Mouse (Mus musculus) liver, embryonic 11.5 days (tissue): Measurements from ENCODE around the gene Tbc1d30. TPM values are rescaled to one million over a fixed set of nuclear protein-coding genes. Genes with fewer than 3 reads are reported as not detected.

Experiments used
- ATAC-seq: fragments of 200-750 bp; cut with Nextera tagmentation; replicated peaks from 2 replicates; pipeline ENCODE4 v1.8.0; 2017; ENCODE audit warnings: moderate number of reproducible peaks, mild to moderate bottlenecking, moderate TSS enrichment, moderate library complexity; ENCODE audit not compliant: low FRiP score
- DNase-seq: peaks from one replicate; pipeline ENCODE4 v3.0.0-alpha.2; 2017; ENCODE audit warnings: low spot score
- H3K27ac ChIP-seq: fragments of 300-500 bp; sonication (generic); 2 replicates; pipeline ENCODE4 v1.5.1; 2014; ENCODE audit warnings: mild to moderate bottlenecking, low read depth, low read length, control low read depth
- H3K27me3 ChIP-seq: fragments of 300-500 bp; sonication (generic); replicated peaks from 2 replicates; pipeline ENCODE4 v1.6.1; 2014; ENCODE audit warnings: low read length, mixed read lengths; ENCODE audit not compliant: control insufficient read depth, insufficient read depth
- H3K36me3 ChIP-seq: fragments of 300-500 bp; sonication (generic); 2 replicates; pipeline ENCODE4 v1.6.1; 2014; ENCODE audit warnings: mild to moderate bottlenecking, low read length, moderate library complexity, mixed read lengths; ENCODE audit not compliant: control insufficient read depth, insufficient read depth
- H3K4me1 ChIP-seq: fragments of 300-500 bp; sonication (generic); replicated peaks from 2 replicates; pipeline ENCODE4 v1.6.1; 2014; ENCODE audit warnings: low read length, mixed read lengths; ENCODE audit not compliant: control insufficient read depth, insufficient read depth
- H3K4me2 ChIP-seq: fragments of 300-500 bp; sonication (generic); 2 replicates; pipeline ENCODE4 v1.6.1; 2014; ENCODE audit warnings: mild to moderate bottlenecking, control low read depth, moderate library complexity
- H3K4me3 ChIP-seq: fragments of 300-500 bp; sonication (generic); 2 replicates; pipeline ENCODE4 v1.5.1; 2014; ENCODE audit warnings: low read depth, low read length, control low read depth
- H3K9ac ChIP-seq: fragments of 300-500 bp; sonication (generic); 2 replicates; pipeline ENCODE4 v1.6.1; 2014; ENCODE audit warnings: low read depth, low read length, control low read depth
- H3K9me3 ChIP-seq: fragments of 300-500 bp; sonication (generic); 2 replicates; pipeline ENCODE4 v1.6.1; 2016; ENCODE audit warnings: low read length, inconsistent platforms, mixed read lengths; ENCODE audit not compliant: control insufficient read depth
- WGBS: fragments of 180-500 bp; shearing (Covaris S2); extraction: QIAGEN DNeasy Blood & Tissue Kit; methylation state at CpG from one replicate; pipeline ENCODE4 v1.1.7; 2014; 5-methylcytosine and 5-hydroxymethylcytosine counted together
- polyA plus RNA-seq: library from polyadenylated mRNA; unstranded; fragments of >200 nt; fragmentation: Nextera tagmentation; extraction: Ambion mirVana; gene quantifications from 2 replicates; pipeline ENCODE4 v1.2.1, GENCODE M21; 2014

Tbc1d30 gene
- polyA plus RNA-seq, 1 experiment from 2014 or later: 0.78 TPM

- H3K4me3 ChIP-seq: no peak overlapping the region
- no peaks in the 10 kb centered on the region for H3K9me3 ChIP-seq
- ATAC-seq: no peak
These were observed 19.7 kb upstream of the Tbc1d30 start for GRCm38 (mm10) chr10:121370777-121371176.

GRCm38 (mm10) chr10:121368783-121369465 lies 17.8 kb upstream of the Tbc1d30 start:
- H3K4me2 ChIP-seq: no peak overlapping the region
- no peak overlapping the region for H3K27ac ChIP-seq
- peaks cover 9% of the 10 kb centered on the region for H3K4me1 ChIP-seq
- no peak overlapping the region for H3K4me3 ChIP-seq
- WGBS: 81% methylated on average over 18 of the region's 18 CpGs
- no peaks in the 10 kb centered on the region for H3K9me3 ChIP-seq
- H3K9ac ChIP-seq: no peak overlapping the region
- ATAC-seq (no peak), DNase-seq (no peak)
- H3K27me3 ChIP-seq: no peaks in the 10 kb centered on the region
- H3K36me3 ChIP-seq: peaks cover 4% of the 10 kb centered on the region

More at GRCm38 (mm10) chr10:121370777-121371176, 19.7 kb upstream of the Tbc1d30 start:
- no peaks in the 10 kb centered on the region for H3K27me3 ChIP-seq
- H3K4me2 ChIP-seq: no peak overlapping the region
- no peak overlapping the region for H3K9ac ChIP-seq
- WGBS: 92% methylated on average over 6 of the region's 6 CpGs
- peaks cover 14% of the 10 kb centered on the region for H3K4me1 ChIP-seq
- peaks cover 6% of the 10 kb centered on the region for H3K36me3 ChIP-seq
- no peak for DNase-seq
- H3K27ac ChIP-seq: no peak overlapping the region

- peaks cover under 1% of the 10 kb centered on the region for H3K36me3 ChIP-seq
- H3K27ac ChIP-seq: no peak overlapping the region
- 85% methylated on average over 9 of the region's 9 CpGs for WGBS
- H3K4me2 ChIP-seq: no peak overlapping the region
- no peak overlapping the region for H3K9ac ChIP-seq
- no peaks in the 10 kb centered on the region for H3K9me3 ChIP-seq
- DNase-seq (no peak), ATAC-seq (no peak)
- H3K4me1 ChIP-seq: peaks cover 9% of the 10 kb centered on the region; the same call in 1 of the 2 replicates
- H3K4me3 ChIP-seq: no peak overlapping the region
- H3K27me3 ChIP-seq: no peaks in the 10 kb centered on the region
These were observed 16.7 kb upstream of the Tbc1d30 start for GRCm38 (mm10) chr10:121367780-121368179.

- H3K4me1 ChIP-seq: peaks cover 9% of the 10 kb centered on the region; the same call in 1 of the 2 replicates
- H3K9me3 ChIP-seq: no peaks in the 10 kb centered on the region
- no peak overlapping the region for H3K9ac ChIP-seq
- H3K27ac ChIP-seq: no peak overlapping the region
- no peak overlapping the region for H3K4me2 ChIP-seq
- no peak overlapping the region for H3K4me3 ChIP-seq
- H3K36me3 ChIP-seq: no peaks in the 10 kb centered on the region; the same call in 1 of the 2 replicates
- DNase-seq (no peak), ATAC-seq (no peak)
- H3K27me3 ChIP-seq: no peaks in the 10 kb centered on the region
- WGBS: 76% methylated on average over 13 of the region's 13 CpGs
These were observed 16.2 kb upstream of the Tbc1d30 start for GRCm38 (mm10) chr10:121367271-121367670.

- no peaks in the 10 kb centered on the region for H3K9me3 ChIP-seq
- peak overlapping the region; percentile 82 for H3K4me3 ChIP-seq
- no peak overlapping the region for H3K27ac ChIP-seq
- WGBS: 7% methylated on average over 9 of the region's 9 CpGs
- H3K4me2 ChIP-seq: peak overlapping the region; percentile 82
- peaks cover 9% of the 10 kb centered on the region; the same call in 1 of the 2 replicates for H3K4me1 ChIP-seq
- H3K27me3 ChIP-seq: no peaks in the 10 kb centered on the region
- H3K9ac ChIP-seq: peak overlapping the region; percentile 80
- DNase-seq (peak; percentile 42), ATAC-seq (no peak)
- H3K36me3 ChIP-seq: no peaks in the 10 kb centered on the region; the same call in 1 of the 2 replicates
These were observed 14.7 kb upstream of the Tbc1d30 start for GRCm38 (mm10) chr10:121365781-121366272.

- Histone ChIP-seq H3K4me2 (peak within 1 kb of the TSS; percentile 82), H3K27me3 (no peaks in the 10 kb centered on the region), H3K9me3 (no peaks in the 10 kb centered on the region), H3K4me3 (peak within 1 kb of the TSS; percentile 82), H3K27ac (peak within 1 kb of the TSS; percentile 11; the same call in 1 of the 2 replicates), H3K36me3 (no peaks in the 10 kb centered on the region; the same call in 1 of the 2 replicates), H3K9ac (peak within 1 kb of the TSS; percentile 80), H3K4me1 (peaks cover 9% of the 10 kb centered on the region; the same call in 1 of the 2 replicates)
- WGBS: under 1% methylated on average over 71 of the region's 72 CpGs
- DNase-seq (peak; percentile 97), ATAC-seq (peak; percentile 94)
These were observed 13.9 kb upstream of the Tbc1d30 start, which contains the start of gene Gns for GRCm38 (mm10) chr10:121364801-121365564. Gene Gns (plus strand): TSS chr10:121365090.

- ATAC-seq (no peak), DNase-seq (no peak)
- Histone ChIP-seq H3K4me2 (peak overlapping the region; percentile 82), H3K9ac (peak overlapping the region; percentile 80), H3K36me3 (no peaks in the 10 kb centered on the region), H3K9me3 (no peaks in the 10 kb centered on the region), H3K4me1 (peaks cover 9% of the 10 kb centered on the region; the same call in 1 of the 2 replicates), H3K4me3 (peak overlapping the region; percentile 82), H3K27me3 (no peaks in the 10 kb centered on the region), H3K27ac (no peak overlapping the region)
- 27% methylated on average over 15 of the region's 15 CpGs for WGBS
These were observed 13.2 kb upstream of the Tbc1d30 start for GRCm38 (mm10) chr10:121364306-121364705.

- DNase-seq (no peak), ATAC-seq (no peak)
- peaks cover 9% of the 10 kb centered on the region; the same call in 1 of the 2 replicates for H3K4me1 ChIP-seq
- no peaks in the 10 kb centered on the region for H3K36me3 ChIP-seq
- no peaks in the 10 kb centered on the region for H3K9me3 ChIP-seq
- no peak overlapping the region for H3K27ac ChIP-seq
- no peak overlapping the region for H3K9ac ChIP-seq
- 78% methylated on average over 8 of the region's 8 CpGs for WGBS
- no peaks in the 10 kb centered on the region for H3K27me3 ChIP-seq
- H3K4me3 ChIP-seq: no peak overlapping the region
- no peak overlapping the region for H3K4me2 ChIP-seq
These were observed 12.1 kb upstream of the Tbc1d30 start for GRCm38 (mm10) chr10:121363201-121363600.
